Mouse (Mus musculus): Measurements from ENCODE around the gene Nt5c2.

Gene Nt5c2

DNA sequence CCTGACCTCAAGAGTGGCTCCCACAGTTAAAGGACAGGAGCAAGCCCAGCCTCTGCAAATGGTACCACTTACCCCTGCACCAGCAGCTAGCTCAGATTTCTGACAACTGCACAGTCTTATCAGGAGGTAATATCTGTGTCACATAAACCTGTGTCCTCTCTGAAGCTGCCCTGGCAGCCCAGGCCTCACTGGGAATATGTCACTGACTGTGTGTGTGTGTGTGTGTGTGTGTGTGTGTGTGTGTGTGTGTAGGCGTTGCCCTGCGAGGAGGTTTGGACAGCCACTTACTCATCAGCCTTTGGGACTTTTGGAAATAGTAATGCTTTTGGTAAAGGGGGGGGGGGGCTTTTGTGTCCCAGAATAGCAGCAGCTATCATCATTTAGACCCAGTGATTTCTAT lies 171.9 kb downstream of the Nt5c2 start:
- 39% methylated on average over 2 of the region's 2 CpGs for WGBS

DNA sequence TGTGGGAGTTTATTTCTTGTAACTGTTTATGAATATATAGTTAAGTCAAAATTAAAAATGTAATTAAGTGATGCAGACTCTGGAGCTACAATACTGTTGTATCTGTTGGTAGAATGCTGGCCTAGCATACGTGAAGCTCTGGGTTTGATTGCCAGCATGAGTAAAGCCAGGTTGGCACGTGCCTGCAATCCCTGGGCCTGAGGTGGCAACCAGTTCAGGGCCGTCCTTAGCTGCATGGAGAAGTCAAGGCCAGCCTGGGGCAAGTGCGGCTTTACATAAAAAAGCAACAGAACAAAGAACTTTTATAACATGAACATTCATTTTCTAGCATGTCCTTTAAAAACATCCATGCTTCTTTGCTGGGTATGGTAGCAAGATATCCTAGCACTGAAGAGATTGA lies 173.9 kb downstream of the Nt5c2 start:
- WGBS, result 92% methylated on average over 4 of the region's 4 CpGs

- WGBS, result 61% methylated on average over 11 of the region's 11 CpGs
Measured at GRCm38 (mm10) chr19:46837290-46838079, 177.5 kb downstream of the Nt5c2 start.

- WGBS, result 80% methylated on average over 3 of the region's 3 CpGs
Measured at GRCm38 (mm10) chr19:46836085-46836484, 178.9 kb downstream of the Nt5c2 start.

GRCm38 (mm10) chr19:46835339-46835738 lies 179.6 kb downstream of the Nt5c2 start:
- WGBS, result 86% methylated on average over 4 of the region's 4 CpGs

DNA sequence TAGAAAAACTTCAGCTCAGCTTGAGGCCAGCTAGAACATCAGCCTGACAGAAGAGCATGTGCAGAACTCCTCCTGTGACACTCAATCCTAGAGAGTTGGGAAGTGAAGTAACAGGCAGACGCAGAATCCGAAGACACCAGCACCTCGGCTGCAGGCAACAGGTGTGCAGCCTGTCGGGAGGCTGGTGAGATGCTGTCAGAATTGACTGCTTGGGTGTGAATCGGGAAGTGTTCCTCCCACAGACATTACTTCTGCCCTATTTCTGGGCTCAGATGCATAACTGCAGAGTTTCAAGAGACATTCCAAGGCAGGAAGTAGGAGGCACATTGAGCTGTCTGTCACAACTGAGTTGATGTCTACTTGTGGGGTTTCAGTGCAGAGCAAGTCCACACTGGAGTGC lies 180.7 kb downstream of the Nt5c2 start:
- WGBS, result 47% methylated on average over 5 of the region's 5 CpGs

Data from cerebral cortex, adult 2 months (tissue).